Mouse (Mus musculus): ENCODE measurements around the gene Rnf13. TPM values are rescaled to one million over a fixed set of nuclear protein-coding genes. Genes with fewer than 3 reads are reported as not detected.

The Rnf13 gene
- 100 to 1,000 TPM; 106 to 144 TPM for total RNA-seq (2023)

DNA sequence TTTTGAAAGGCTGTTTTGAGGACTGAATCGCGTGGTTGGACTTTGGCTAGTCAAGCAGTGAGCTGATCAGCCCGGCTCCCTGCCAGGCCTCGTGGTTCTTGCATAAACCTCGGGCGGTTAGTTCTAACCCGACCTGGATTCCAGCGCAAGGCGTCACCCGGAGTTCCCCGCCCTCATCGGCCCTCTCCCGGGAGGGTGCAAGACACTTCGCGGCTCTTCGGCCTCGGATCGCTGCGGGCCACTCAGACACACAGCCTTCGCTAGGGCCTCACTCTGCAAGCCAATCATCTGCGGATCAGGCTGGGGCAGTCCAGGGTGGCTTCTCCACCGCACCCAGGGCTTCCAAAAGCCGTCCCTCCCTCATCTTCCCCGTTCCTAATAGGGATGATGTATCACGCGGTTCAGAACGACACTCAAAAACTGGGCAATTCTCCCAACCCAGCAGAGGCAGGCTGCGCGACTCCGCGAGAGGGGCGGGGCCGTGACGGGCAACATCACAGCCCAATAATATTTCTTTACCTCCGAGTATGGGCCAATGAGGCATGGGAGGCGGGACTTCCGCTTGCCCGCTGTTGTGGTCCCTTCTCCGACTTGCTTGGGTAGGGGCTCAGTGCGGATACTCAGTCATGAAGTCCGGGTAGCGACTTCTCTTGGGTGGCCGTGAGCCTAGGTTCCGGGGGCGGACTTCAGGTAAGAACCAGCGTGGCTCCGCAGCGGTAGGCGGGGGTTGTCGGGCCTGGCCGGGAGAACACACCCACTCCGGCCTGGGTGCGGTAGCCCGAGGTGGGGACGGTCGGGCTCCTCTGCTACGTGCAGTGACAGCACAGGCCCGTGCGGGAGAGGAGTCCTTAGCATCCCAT, at the start of gene Rnf13:
TSS of gene Rnf13 (plus strand) at position 552 of the 860 bp plus-strand sequence.

DNA sequence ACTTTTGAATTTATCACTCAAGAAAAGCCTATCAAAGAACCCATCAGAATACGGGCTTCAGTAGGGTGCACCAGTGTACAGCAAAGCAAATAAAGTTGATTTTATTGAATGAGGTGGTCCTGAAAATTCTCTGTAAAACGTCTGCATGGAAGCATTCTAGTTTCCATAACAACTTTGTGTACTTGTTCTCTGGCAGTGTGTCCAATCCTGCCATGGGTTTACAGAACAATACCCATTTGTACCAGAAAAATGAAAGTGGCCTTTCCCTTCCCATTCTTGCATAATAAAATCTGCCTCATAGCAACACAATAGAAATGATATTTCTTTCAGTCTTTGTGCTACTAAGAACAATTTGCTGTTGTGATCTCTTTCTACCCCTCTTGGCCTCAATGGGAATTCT, 43.1 kb upstream of the Rnf13 start, which contains the start of gene Ankub1:
TSS of gene Ankub1 (minus strand) at position 81 of the 400 bp plus-strand sequence.

GRCm38 (mm10) chr3:57847760-57848185, 111.9 kb downstream of the Rnf13 start, which contains the start of gene Pfn2:
Pfn2 (minus strand) TSS chr3:57848079.

Other genes starting within 250 kb of the Rnf13 start
- not detected for gene Wwtr1, start 160.2 kb upstream of the Rnf13 start, total RNA-seq (2023)
- 10 to 100 TPM; 20.0 to 21.9 TPM for gene Commd2, start 84.3 kb upstream of the Rnf13 start, total RNA-seq (2023)
- not detected for gene Ankub1, start 43.3 kb upstream of the Rnf13 start, total RNA-seq (2023)
- gene Pfn2, start 112.0 kb downstream of the Rnf13 start, total RNA-seq (2023), result 1 to 10 TPM in 1 of 2 experiments, under 1 TPM in 1; 0.26 to 1.1 TPM